Mouse (Mus musculus) lung, embryonic 14.5 days (tissue): ENCODE measurements around the gene Ippk. TPM values are rescaled to one million over a fixed set of nuclear protein-coding genes. Genes with fewer than 3 reads are reported as not detected.

Source experiments
- ATAC-seq: fragments of 200-750 bp; cut with Nextera tagmentation; 2 replicates; pipeline ENCODE4 v1.8.0; 2017; ENCODE audit warnings: mild to moderate bottlenecking, moderate TSS enrichment, moderate library complexity; ENCODE audit not compliant: insufficient read depth
- DNase-seq: peaks from one replicate; pipeline ENCODE4 v3.0.0-alpha.2; 2015
- H3K27ac ChIP-seq: fragments of 300-500 bp; sonication (generic); 2 replicates; pipeline ENCODE4 v1.5.1; 2014; ENCODE audit warnings: low read depth, mild to moderate bottlenecking, moderate library complexity
- H3K27me3 ChIP-seq: fragments of 300-500 bp; sonication (generic); 2 replicates; pipeline ENCODE4 v1.6.1; 2014; ENCODE audit warnings: low read length, control low read depth; ENCODE audit not compliant: insufficient read depth
- H3K36me3 ChIP-seq: fragments of 300-500 bp; sonication (generic); 2 replicates; pipeline ENCODE4 v1.6.1; 2014; ENCODE audit warnings: control low read depth; ENCODE audit not compliant: insufficient read depth
- H3K4me1 ChIP-seq: fragments of 300-500 bp; sonication (generic); 2 replicates; pipeline ENCODE4 v1.6.1; 2014; ENCODE audit warnings: antibody characterized with exemption, control low read depth; ENCODE audit not compliant: insufficient read depth
- H3K4me2 ChIP-seq: fragments of 300-500 bp; sonication (generic); 2 replicates; pipeline ENCODE4 v1.6.1; 2014; ENCODE audit warnings: mild to moderate bottlenecking
- H3K4me3 ChIP-seq: fragments of 300-500 bp; sonication (generic); 2 replicates; pipeline ENCODE4 v1.5.1; 2014; ENCODE audit warnings: low read depth, low read length
- H3K9ac ChIP-seq: fragments of 300-500 bp; sonication (generic); 2 replicates; pipeline ENCODE4 v1.6.1; 2014
- H3K9me3 ChIP-seq: fragments of 300-500 bp; sonication (generic); 2 replicates; pipeline ENCODE4 v1.6.1; 2016; ENCODE audit warnings: low read depth, low read length, control low read depth
- CTCF ChIP-seq: IDR thresholded peaks from 2 replicates; pipeline ENCODE4 v1.5.1; 2016; ENCODE audit warnings: antibody characterized with exemption, low read depth
- WGBS: fragments of 180-500 bp; shearing (Covaris S2); extraction: QIAGEN DNeasy Blood & Tissue Kit; methylation state at CpG from one replicate; pipeline ENCODE4 v1.1.7; 2014; 5-methylcytosine and 5-hydroxymethylcytosine counted together
- polyA plus RNA-seq: library from polyadenylated mRNA; unstranded; fragments of >200 nt; fragmentation: Nextera tagmentation; extraction: Ambion mirVana; gene quantifications from 2 replicates; pipeline ENCODE4 v1.2.1, GENCODE M21; 2014

Gene Ippk
- polyA plus RNA-seq, 1 experiment from 2014 or later: 19.5 TPM

DNA sequence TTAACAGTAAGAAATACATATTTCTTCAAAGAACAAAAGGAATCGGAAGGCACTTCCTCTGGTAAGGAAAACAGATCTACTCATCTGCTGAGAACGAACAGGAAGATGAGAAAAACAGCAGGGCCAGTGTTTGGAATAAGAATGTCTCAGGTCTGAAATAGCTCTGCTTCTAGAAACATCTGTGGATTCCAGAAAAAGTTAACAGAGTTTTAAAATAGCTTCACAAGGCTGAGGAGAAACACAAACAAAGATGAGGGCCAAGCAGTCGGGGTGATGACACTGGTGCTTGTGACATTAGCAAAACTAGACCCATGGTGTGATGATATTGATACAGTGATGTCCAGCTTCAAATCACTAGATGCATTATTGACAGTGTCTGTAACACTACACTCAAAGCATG, 86.1 kb downstream of the Ippk start:
- 44% methylated on average over 3 of the region's 3 CpGs for WGBS
- Histone ChIP-seq H3K4me1 (no peaks in the 10 kb centered on the region), H3K9me3 (no peaks in the 10 kb centered on the region), H3K4me3 (no peak overlapping the region), H3K9ac (no peak overlapping the region), H3K4me2 (no peak overlapping the region), H3K27me3 (no peaks in the 10 kb centered on the region), H3K27ac (0 out of 2 replicates have a peak overlapping the region, but pooled peaks have one; percentile 6), H3K36me3 (no peaks in the 10 kb centered on the region)
- no peak for DNase-seq
- ATAC-seq: no peak
- no peak for TF ChIP-seq CTCF

Other genes with a start within 250 kb of the Ippk start
- gene Ninj1, start 233.8 kb upstream of the Ippk start, polyA plus RNA-seq: 39.4 and 44.2 TPM in 2 replicates
- gene Card19, start 205.2 kb upstream of the Ippk start, polyA plus RNA-seq: 46.8 and 47.9 TPM in 2 replicates
- gene Susd3, start 172.5 kb upstream of the Ippk start, polyA plus RNA-seq: 1.7 and 3.3 TPM in 2 replicates
- gene Fgd3, start 100.9 kb upstream of the Ippk start, polyA plus RNA-seq: 0.34 and 0.42 TPM in 2 replicates
- gene Bicd2, start 79.7 kb upstream of the Ippk start, polyA plus RNA-seq: 33.7 and 36.7 TPM in 2 replicates
- gene Tes3-ps, start 72.1 kb downstream of the Ippk start, polyA plus RNA-seq: 1.3 and 1.4 TPM in 2 replicates
- 0.66 and 0.74 TPM in 2 replicates for gene Ecm2, start 83.6 kb downstream of the Ippk start, polyA plus RNA-seq
- 12.8 and 15.0 TPM in 2 replicates for gene Aspn, start 123.2 kb downstream of the Ippk start, polyA plus RNA-seq
- gene Omd, start 161.2 kb downstream of the Ippk start, polyA plus RNA-seq: 1.0 and 1.5 TPM in 2 replicates
- 69.3 and 75.0 TPM in 2 replicates for gene Ogn, start 186.8 kb downstream of the Ippk start, polyA plus RNA-seq
- gene Cenpp, start 231.5 kb downstream of the Ippk start, polyA plus RNA-seq: 39.4 and 40.0 TPM in 2 replicates
- 14.8 and 17.7 TPM in 2 replicates for gene Nol8, start 231.8 kb downstream of the Ippk start, polyA plus RNA-seq